In the genomic region with DNA sequence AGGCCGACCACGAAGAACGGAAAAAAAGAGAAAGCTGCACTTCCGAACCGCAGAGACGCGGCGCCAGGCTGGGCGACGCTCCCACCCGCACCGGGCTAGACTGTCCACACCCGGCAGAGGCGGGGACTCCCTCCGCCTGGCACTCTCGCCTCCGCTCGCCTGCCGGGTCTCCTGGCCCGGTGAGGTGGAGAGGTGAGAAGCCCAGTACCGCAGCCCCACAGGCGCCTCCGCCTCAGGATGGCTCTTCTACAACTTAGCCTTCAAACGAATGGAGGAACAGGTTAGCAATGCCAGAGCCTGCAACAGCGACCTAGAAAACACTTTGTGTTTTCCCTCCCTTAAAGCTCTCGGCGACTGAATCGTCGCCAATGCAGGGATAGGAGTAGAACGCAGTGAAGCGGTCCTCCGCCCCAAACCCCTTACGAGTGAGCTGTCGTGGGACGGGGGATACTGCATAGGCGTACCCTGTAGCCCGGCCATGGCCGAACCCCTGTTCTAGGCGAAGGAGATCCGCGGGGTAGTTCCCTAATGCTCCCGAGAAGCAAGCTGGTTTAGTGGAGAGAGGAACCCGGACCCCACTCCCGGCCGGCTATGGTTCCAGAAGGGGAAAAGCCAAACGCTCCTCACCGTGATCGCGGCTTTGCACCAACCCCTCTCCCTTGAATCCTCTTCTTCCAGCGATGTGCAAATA, we compare ENCODE assay signal across 8 mouse cellular contexts. TPM values are rescaled to one million over a fixed set of nuclear protein-coding genes. Genes with fewer than 3 reads are reported as not detected.
A peak's percentile ranks its signal among the peaks of the same experiment; 100 is the strongest.
DNase-seq lines count a peak whose midpoint lies in the region; ATAC-seq lines count a peak whose summit lies in the region.

No protein-coding gene starts in this region.

- H3K36me3 ChIP-seq in hindbrain, embryonic 14.5 days (replicated peaks; ENCODE audit: control insufficient read depth, insufficient read depth): peaks cover 12% of the 10 kb centered on the region; the same call in 1 of the 2 replicates

- H3K4me2 ChIP-seq in hindbrain, embryonic 14.5 days (replicated peaks): peak overlapping the region; percentile 82

- peaks cover 23% of the 10 kb centered on the region for H3K4me1 ChIP-seq in hindbrain, embryonic 14.5 days (replicated peaks; ENCODE audit: control insufficient read depth, insufficient read depth, low read length)

- intact Hi-C loops in left cerebral cortex, postnatal 10 days (cut with DNase I): loop anchor here (2.0 to 10.0 kb wide), 9 partner anchors 163 to 721 kb away; partner anchors contain the start of gene Rbm26

- DNase-seq in R1 (ENCODE audit: low read depth, low spot score): peak; percentile 46
- peak; percentile 80 for DNase-seq in cerebellum, adult 9-11 months
- peak; percentile 51 to 52 for DNase-seq in frontal cortex, postnatal 36 days (ENCODE audit: low spot score in 2 of 2)
- no peak for DNase-seq in hindbrain, embryonic 14.5 days (ENCODE audit: low spot score)
- DNase-seq in left cerebral cortex, postnatal 10 days (ENCODE audit: extremely low spot score in 1 of 2, low spot score in 2 of 2): peak; percentile 19 to 66
- peak; percentile 63 for DNase-seq in right cerebral cortex, adult 18-20 months
- DNase-seq in yolk sac, embryonic 10.5 days (ENCODE audit: low spot score): peak; percentile 53

- no peaks in the 10 kb centered on the region for H3K9me3 ChIP-seq in hindbrain, embryonic 14.5 days (ENCODE audit: control insufficient read depth, low read length)

- H3K9ac ChIP-seq in hindbrain, embryonic 14.5 days: peak overlapping the region; percentile 68

- ATAC-seq in hindbrain, embryonic 14.5 days (ENCODE audit: low FRiP score): no peak
- ATAC-seq in megakaryocyte, adult 5-6 weeks (ENCODE audit: poor library complexity, severe bottlenecking): peak; percentile 34

- H3K27ac ChIP-seq in hindbrain, embryonic 14.5 days: peak overlapping the region; percentile 99

- under 1% methylated on average over 50 of the region's 50 CpGs for WGBS in hindbrain, embryonic 14.5 days

- H3K27me3 ChIP-seq in hindbrain, embryonic 14.5 days (ENCODE audit: control insufficient read depth, insufficient read depth, low read length): no peaks in the 10 kb centered on the region

- H3K4me3 ChIP-seq in hindbrain, embryonic 14.5 days (replicated peaks; ENCODE audit: low read length): peak overlapping the region; percentile 63

RNA-seq across cellular contexts. Expression of gene Spry2, which starts 0.5 kb away (rescaled TPM):
- 35.0 and 37.5 TPM in 2 replicates for polyA plus RNA-seq in hindbrain, embryonic 14.5 days (2014; fragmentation: Nextera tagmentation; extraction: Ambion mirVana)
- total RNA-seq in left cerebral cortex, postnatal 10 days (2021): 10 to 100 TPM; 63.5 to 70.8 TPM
- 3.5 and 5.3 TPM in 2 replicates for total RNA-seq in megakaryocyte, adult 5-6 weeks (2015)
- total RNA-seq in megakaryocyte, adult 5-6 weeks (2017): 3.4 and 3.5 TPM in 2 replicates

Comparison
In these comparisons a context has a peak if more than half of its experiments do, and no peak if none do; other contexts are left out.
1. RNA of gene Spry2, which starts 0.5 kb away (total RNA-seq): 63.5 to 70.8 TPM in left cerebral cortex, postnatal 10 days; 3.4 to 5.3 TPM in megakaryocyte, adult 5-6 weeks; every median in the first group is over 10 times any median in the second.